Mouse (Mus musculus) liver, adult 2 months (tissue): ENCODE measurements around the gene Hs6st3.

Experiments
- CTCF ChIP-seq: fragments of 200-500 bp; IDR thresholded peaks from 2 replicates; pipeline ENCODE4 v1.5.1; 2011; ENCODE audit warnings: low read depth, low read length, control low read depth
- POLR2A ChIP-seq: fragments of 200-500 bp; IDR thresholded peaks from 2 replicates; pipeline ENCODE4 v1.6.1; 2011; ENCODE audit warnings: low read length, control low read depth; ENCODE audit not compliant: insufficient read depth; ENCODE audit errors: extremely low read depth

DNA sequence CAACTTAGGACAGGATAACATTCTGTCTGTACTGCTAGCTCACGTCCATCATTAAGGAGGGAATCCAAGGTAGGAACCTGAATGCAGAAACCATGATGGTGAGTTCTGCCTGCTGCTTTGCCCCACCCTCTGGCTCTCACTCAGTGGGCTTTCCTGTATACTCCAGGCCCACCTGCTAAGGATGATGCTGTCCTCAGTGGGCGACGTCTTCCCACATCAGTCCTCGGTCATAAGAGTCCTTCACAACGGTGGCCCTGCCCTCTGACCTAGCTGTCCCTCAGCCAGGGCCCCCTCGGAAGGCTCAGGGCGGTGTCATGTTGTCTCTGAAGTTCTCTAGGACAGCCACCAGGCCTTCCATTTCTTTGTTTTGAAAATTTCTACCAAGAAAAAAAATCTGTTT, 128.2 kb downstream of the Hs6st3 start:
- no peak for TF ChIP-seq CTCF
- no peak for TF ChIP-seq POLR2A
